Mouse (Mus musculus) kidney, embryonic 16.5 days (tissue): ENCODE measurements around the gene Chmp5. TPM values are rescaled to one million over a fixed set of nuclear protein-coding genes. Genes with fewer than 3 reads are reported as not detected.
"Not testable (repeated sequence)": the region's sequence is repeated elsewhere in the genome, so short reads cannot be mapped to it uniquely, and the experiment has no call there.

Source experiments
- ATAC-seq: fragments of 200-750 bp; cut with Nextera tagmentation; 2 replicates; pipeline ENCODE4 v1.8.0; 2017; ENCODE audit warnings: moderate TSS enrichment; ENCODE audit not compliant: low FRiP score, low TSS enrichment
- H3K27ac ChIP-seq: fragments of 300-500 bp; sonication (generic); 2 replicates; pipeline ENCODE4 v1.5.1; 2014; ENCODE audit warnings: low read length
- H3K27me3 ChIP-seq: fragments of 300-500 bp; sonication (generic); 2 replicates; pipeline ENCODE4 v1.6.1; 2014; ENCODE audit warnings: low read length, control low read depth, mixed read lengths; ENCODE audit not compliant: insufficient read depth
- H3K36me3 ChIP-seq: fragments of 300-500 bp; sonication (generic); 2 replicates; pipeline ENCODE4 v1.6.1; 2014; ENCODE audit warnings: low read length, control low read depth, mixed read lengths; ENCODE audit not compliant: insufficient read depth
- H3K4me1 ChIP-seq: fragments of 300-500 bp; sonication (generic); 2 replicates; pipeline ENCODE4 v1.6.1; 2014; ENCODE audit warnings: low read length, control low read depth, mixed read lengths; ENCODE audit not compliant: insufficient read depth
- H3K4me2 ChIP-seq: fragments of 300-500 bp; sonication (generic); replicated peaks from 2 replicates; pipeline ENCODE4 v1.6.1; 2014; ENCODE audit warnings: low read depth, low read length
- H3K4me3 ChIP-seq: fragments of 300-500 bp; sonication (generic); 2 replicates; pipeline ENCODE4 v1.5.1; 2014; ENCODE audit warnings: mild to moderate bottlenecking, low read length
- H3K9ac ChIP-seq: fragments of 300-500 bp; sonication (generic); replicated peaks from 2 replicates; pipeline ENCODE4 v1.6.1; 2014; ENCODE audit warnings: low read length
- H3K9me3 ChIP-seq: fragments of 300-500 bp; sonication (generic); 2 replicates; pipeline ENCODE4 v1.6.1; 2016; ENCODE audit warnings: low read length, control low read depth
- WGBS: fragments of 180-500 bp; shearing (Covaris S2); extraction: QIAGEN DNeasy Blood & Tissue Kit; methylation state at CpG from one replicate; pipeline ENCODE4 v1.1.7; 2014; 5-methylcytosine and 5-hydroxymethylcytosine counted together
- polyA plus RNA-seq: library from polyadenylated mRNA; unstranded; fragments of >200 nt; fragmentation: Nextera tagmentation; extraction: Ambion mirVana; gene quantifications from 2 replicates; pipeline ENCODE4 v1.2.1, GENCODE M21; 2015

The Chmp5 gene
- polyA plus RNA-seq, 1 experiment from 2014 or later: 123 TPM

DNA sequence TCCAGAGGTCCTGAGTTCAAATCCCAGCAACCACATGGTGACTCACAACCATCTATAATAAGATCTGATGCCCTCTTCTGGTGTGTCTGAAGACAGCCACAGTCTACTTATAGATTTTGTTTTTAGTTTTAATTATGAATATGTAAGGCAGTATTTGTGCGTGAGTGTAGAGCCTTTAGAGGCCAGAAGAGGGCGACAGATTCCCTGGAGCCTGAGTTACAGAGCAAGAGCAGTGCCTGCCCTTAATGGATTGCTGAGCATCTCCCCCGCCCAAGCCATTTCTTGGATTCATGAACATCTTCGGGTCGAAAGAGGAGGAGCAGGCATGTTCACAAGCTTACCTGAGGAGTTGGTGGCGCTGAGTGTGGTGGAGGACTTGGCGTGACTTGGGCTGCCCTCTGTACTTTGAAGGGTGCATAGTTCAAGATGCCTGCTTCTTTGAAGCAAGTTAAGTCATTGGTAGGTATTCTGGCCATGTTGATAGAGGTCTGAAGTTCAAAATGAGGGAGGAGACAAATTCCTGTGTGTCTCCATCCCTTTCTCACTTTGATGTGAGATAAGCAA is 31.5 kb upstream of the Chmp5 start:
- peaks cover 5% of the 10 kb centered on the region for H3K4me1 ChIP-seq
- WGBS: 88% methylated on average over 7 of the region's 7 CpGs
- no peak for ATAC-seq
- no peaks in the 10 kb centered on the region for H3K9me3 ChIP-seq
- no peak overlapping the region for H3K4me2 ChIP-seq
- H3K4me3 ChIP-seq: no peak overlapping the region
- no peak overlapping the region for H3K9ac ChIP-seq
- H3K27me3 ChIP-seq: no peaks in the 10 kb centered on the region
- H3K36me3 ChIP-seq: no peaks in the 10 kb centered on the region
- H3K27ac ChIP-seq: no peak overlapping the region

DNA sequence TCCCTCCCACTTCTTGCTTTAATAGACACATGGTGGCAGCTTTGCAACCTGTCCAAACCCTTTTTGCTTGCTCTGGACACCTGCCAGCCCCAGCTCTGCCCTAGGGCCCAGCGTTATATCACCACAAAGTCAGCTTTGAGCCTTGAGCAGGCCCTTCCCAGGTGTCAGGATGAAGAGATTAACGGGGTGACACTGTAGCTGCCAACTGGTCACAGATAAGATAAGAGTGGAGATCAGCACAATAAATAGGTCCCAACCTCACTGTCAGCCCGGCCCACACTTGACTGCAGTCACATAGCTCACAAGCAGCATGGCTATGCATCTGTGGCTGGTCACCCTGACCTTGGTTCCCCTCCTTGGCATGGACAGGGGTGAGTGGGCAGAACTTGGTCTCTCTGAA is 28.4 kb upstream of the Chmp5 start, which contains the start of gene Spink4:
Gene Spink4 (plus strand): TSS at position 268 of the 400 bp plus-strand sequence.
- Histone ChIP-seq H3K9me3 (no peaks in the 10 kb centered on the region), H3K4me3 (no peak within 1 kb of the TSS), H3K36me3 (no peaks in the 10 kb centered on the region), H3K27me3 (no peaks in the 10 kb centered on the region), H3K4me1 (peaks cover 8% of the 10 kb centered on the region), H3K27ac (no peak within 1 kb of the TSS), H3K4me2 (no peak within 1 kb of the TSS), H3K9ac (0 out of 2 replicates have a peak within 1 kb of the TSS, but pooled peaks have one; percentile 8)
- no peak for ATAC-seq
- WGBS: 37% methylated on average over 3 of the region's 3 CpGs

DNA sequence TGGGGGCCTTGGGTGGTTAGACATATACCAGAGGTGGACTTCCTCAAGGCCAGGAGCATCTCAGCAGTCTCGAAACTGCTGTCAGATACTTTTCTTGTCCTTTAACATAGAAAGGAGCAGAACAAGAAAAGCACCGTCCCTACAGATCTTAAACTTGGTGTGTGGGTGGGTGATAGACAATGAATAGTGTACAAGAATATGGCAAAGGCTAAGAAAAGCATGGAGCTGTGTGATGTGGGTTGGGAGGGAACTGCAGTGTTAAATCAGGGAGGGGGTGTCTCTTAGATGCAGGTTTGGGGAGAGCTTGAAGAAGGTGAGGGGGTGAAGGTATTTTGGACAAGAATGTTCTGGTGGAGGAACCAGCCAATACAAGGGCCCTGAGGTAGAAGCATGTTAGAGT is 27.6 kb upstream of the Chmp5 start:
- H3K9ac ChIP-seq: no peak overlapping the region
- ATAC-seq: no peak
- H3K27me3 ChIP-seq: no peaks in the 10 kb centered on the region
- no peak overlapping the region for H3K4me3 ChIP-seq
- H3K4me1 ChIP-seq: peaks cover 9% of the 10 kb centered on the region
- H3K27ac ChIP-seq: no peak overlapping the region
- H3K4me2 ChIP-seq: no peak overlapping the region
- WGBS: 73% methylated on average over 2 of the region's 2 CpGs
- no peaks in the 10 kb centered on the region for H3K9me3 ChIP-seq
- no peaks in the 10 kb centered on the region for H3K36me3 ChIP-seq

DNA sequence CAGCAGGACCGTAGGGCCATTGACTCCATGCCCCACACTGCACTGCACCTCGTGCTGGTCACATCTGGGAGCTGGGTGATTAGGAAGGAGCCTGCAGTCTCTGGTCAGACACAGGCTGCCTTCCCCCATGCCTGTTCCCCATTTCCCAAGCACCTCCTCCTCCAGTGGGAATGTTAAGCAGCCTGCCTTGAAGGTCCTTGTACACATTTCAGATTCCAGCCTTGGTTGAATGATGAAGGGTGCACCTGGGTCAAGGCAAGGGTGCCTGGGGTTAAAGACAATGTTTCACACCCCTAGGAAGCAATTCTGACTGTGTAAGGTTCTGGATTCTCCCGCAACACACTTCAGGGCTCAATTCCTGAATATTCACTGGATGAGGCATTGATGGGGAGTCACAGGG is 26.9 kb upstream of the Chmp5 start:
- Histone ChIP-seq H3K36me3 (no peaks in the 10 kb centered on the region), H3K9me3 (no peaks in the 10 kb centered on the region), H3K27me3 (no peaks in the 10 kb centered on the region), H3K9ac (no peak overlapping the region), H3K4me1 (0 out of 2 replicates have a peak, but pooled peaks cover 5% of the 10 kb centered on the region), H3K4me2 (no peak overlapping the region), H3K27ac (no peak overlapping the region), H3K4me3 (no peak overlapping the region)
- WGBS: 74% methylated on average over 3 of the region's 3 CpGs
- no peak for ATAC-seq

DNA sequence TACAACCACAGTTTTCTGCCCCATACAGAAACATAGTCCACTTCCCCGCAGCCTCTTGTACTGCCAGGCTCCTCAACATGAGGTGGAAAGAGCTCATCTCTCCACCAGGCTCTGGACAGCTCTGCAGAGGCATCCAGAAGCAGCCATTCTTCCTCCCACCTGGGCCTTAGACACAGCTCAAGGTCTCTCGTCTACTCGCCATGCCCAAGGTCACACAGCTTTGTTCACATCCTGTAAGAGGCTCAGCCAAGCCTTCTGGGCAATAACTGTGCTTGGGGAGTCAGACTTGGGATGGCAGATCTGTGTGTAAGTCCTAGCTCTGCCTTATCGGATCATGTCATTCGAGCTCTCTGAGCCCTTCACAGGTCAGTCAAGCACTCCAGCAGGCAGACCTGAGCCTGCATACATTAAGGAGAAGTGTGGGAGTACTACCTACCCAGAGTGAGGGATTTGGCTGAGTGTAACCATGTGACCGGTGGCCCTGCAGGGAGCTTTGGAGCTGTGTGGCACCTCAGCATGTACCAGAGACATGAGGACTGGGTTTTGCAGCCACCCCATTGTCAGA is 25.0 kb upstream of the Chmp5 start:
- Histone ChIP-seq H3K27me3 (no peaks in the 10 kb centered on the region), H3K4me2 (no peak overlapping the region), H3K4me1 (0 out of 2 replicates have a peak, but pooled peaks cover 5% of the 10 kb centered on the region), H3K27ac (peak overlapping the region; percentile 76), H3K9me3 (no peaks in the 10 kb centered on the region), H3K4me3 (no peak overlapping the region), H3K9ac (0 out of 2 replicates have a peak overlapping the region, but pooled peaks have one; percentile 11), H3K36me3 (no peaks in the 10 kb centered on the region)
- ATAC-seq: peak; percentile 84
- WGBS: 50% methylated on average over 6 of the region's 6 CpGs

DNA sequence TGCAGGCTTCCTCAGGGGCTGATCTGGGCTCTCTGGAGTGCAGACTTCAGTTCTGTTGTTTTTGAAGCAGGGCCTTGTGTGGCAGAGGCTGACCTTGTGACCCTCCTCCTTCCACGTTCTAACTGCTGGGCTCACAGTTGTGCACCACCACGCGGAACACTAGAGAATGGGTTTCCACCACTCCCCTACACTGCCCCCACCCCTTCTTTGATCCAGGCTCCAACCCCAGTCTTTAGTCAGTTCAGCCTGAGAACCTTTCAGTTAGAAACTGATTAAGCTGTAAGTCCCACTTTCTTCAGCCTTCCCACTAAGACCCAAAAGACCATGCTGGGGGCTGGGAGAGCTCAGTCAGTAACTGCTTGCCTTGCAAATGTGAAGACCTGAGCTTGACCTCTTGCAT is 22.6 kb upstream of the Chmp5 start:
- WGBS: 44% methylated on average over 3 of the region's 3 CpGs
- H3K36me3 ChIP-seq: no peaks in the 10 kb centered on the region
- no peak overlapping the region for H3K4me2 ChIP-seq
- no peak overlapping the region for H3K4me3 ChIP-seq
- H3K27me3 ChIP-seq: no peaks in the 10 kb centered on the region
- ATAC-seq: peak; percentile 39; the same call in 1 of the 2 replicates
- peak overlapping the region; percentile 4; the same call in 1 of the 2 replicates for H3K27ac ChIP-seq
- H3K4me1 ChIP-seq: peaks cover 11% of the 10 kb centered on the region
- no peaks in the 10 kb centered on the region for H3K9me3 ChIP-seq
- no peak overlapping the region for H3K9ac ChIP-seq

DNA sequence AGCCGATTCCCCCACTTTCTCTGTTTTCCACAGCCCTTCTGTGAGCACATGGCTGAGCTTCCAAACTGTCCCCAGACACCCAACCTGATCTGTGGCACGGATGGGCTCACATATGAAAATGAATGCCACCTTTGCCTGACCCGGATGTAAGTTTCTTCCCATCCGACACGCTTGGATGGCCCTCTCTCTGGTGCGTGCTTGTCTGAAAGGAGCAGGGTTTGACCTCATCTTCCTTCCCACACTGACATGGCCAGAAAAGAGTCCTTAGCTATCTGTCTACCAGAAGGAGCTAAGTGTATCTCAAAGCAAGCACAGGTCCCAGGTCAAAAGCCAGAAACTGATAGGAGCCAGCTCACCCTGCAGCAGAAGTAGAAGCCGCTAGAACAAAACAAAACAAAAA is 19.2 kb upstream of the Chmp5 start:
- H3K9me3 ChIP-seq: no peaks in the 10 kb centered on the region
- H3K27me3 ChIP-seq: no peaks in the 10 kb centered on the region
- ATAC-seq: no peak
- H3K36me3 ChIP-seq: peaks cover 16% of the 10 kb centered on the region
- H3K4me2 ChIP-seq: no peak overlapping the region
- H3K4me3 ChIP-seq: no peak overlapping the region
- 0 out of 2 replicates have a peak overlapping the region, but pooled peaks have one; percentile 17 for H3K27ac ChIP-seq
- 43% methylated on average over 7 of the region's 7 CpGs for WGBS
- H3K9ac ChIP-seq: no peak overlapping the region
- H3K4me1 ChIP-seq: peaks cover 8% of the 10 kb centered on the region

DNA sequence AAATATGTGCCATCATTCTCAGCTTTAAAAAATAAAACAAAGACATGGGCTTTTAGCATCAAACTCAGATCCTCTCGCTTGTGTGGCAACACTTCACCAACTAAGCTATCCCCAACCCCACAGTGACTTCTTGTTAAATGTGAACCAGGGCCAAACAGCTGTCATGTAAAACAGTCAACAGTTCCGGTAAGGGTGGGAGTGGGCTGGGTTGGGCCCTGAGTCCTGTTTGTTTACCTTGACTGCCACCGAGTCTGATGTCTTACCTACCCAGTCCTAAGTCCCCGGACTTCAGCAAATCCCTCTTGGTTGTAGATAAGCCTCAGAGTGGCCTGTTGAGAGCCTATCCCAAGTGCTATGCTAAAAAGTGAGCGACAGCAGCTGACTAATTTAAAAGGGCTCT is 14.5 kb upstream of the Chmp5 start:
- ATAC-seq: no peak
- no peak overlapping the region for H3K27ac ChIP-seq
- no peak overlapping the region for H3K4me2 ChIP-seq
- peaks cover 49% of the 10 kb centered on the region for H3K36me3 ChIP-seq
- H3K9me3 ChIP-seq: no peaks in the 10 kb centered on the region
- peaks cover 5% of the 10 kb centered on the region for H3K4me1 ChIP-seq
- WGBS: 87% methylated on average over 5 of the region's 5 CpGs
- H3K4me3 ChIP-seq: no peak overlapping the region
- no peak overlapping the region for H3K9ac ChIP-seq
- H3K27me3 ChIP-seq: no peaks in the 10 kb centered on the region

DNA sequence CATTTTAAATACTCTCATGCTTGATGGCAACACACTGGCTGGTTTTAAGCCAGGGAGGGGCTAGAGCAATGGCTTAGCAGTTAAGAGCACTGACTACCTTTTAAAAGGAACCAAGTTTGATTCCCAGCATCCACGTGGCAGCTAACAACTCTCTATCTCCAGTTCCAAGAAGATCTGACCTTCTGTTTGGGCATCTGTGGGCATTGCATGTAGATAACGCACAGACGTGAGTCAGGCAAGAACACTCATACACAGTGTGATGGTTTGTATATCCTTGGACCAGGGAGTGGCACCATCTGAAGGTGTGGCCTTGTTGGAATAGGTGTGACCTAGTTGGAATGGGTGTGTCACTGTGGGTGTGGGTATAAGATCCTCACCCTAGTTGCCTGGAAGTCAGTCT is 13.8 kb upstream of the Chmp5 start:
- H3K4me3 ChIP-seq, H3K9ac ChIP-seq, H3K4me2 ChIP-seq, H3K9me3 ChIP-seq, H3K4me1 ChIP-seq, ATAC-seq, H3K27me3 ChIP-seq, H3K27ac ChIP-seq: not testable (repeated sequence)
- H3K36me3 ChIP-seq: peaks cover 56% of the 10 kb centered on the region
- 92% methylated on average over 3 of the region's 3 CpGs for WGBS

DNA sequence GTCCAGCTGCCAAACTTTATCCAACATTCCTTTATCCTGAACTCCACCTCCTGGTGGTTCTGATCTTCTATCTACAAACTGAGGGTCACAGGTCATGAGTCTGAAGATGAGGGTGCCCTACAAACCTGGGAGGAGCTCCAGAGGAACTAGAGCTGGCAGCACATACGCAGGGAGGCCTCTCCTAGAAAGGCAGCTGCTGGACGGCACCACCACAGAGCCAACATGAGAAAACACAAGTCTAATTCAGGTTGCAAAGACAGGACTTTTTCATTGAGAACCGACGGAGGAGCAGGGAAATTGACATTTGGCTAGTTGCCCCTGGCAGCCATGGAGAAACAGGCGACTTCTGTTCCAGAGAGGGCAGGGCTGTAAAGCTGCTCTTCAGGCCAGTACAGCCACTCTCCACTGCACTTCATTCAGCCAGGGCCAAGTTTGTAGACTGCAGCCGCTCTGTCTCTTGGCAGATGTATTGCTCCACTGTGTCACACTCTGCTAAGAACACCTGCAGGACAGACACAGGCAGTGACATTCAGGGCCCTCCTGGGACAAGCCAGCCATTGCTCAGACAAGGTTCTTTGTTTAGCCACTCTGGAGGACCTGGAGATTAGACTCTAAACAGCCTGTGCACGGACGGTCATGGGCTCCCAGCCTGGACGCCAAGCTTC is 11.9 kb upstream of the Chmp5 start:
- H3K27ac ChIP-seq: no peak overlapping the region
- H3K4me3 ChIP-seq: no peak overlapping the region
- no peak overlapping the region for H3K4me2 ChIP-seq
- H3K36me3 ChIP-seq: peaks cover 75% of the 10 kb centered on the region
- H3K4me1 ChIP-seq: no peaks in the 10 kb centered on the region
- no peak for ATAC-seq
- H3K9me3 ChIP-seq: 0 out of 2 replicates have a peak, but pooled peaks cover 9% of the 10 kb centered on the region
- no peak overlapping the region for H3K9ac ChIP-seq
- WGBS: 82% methylated on average over 9 of the region's 9 CpGs
- no peaks in the 10 kb centered on the region for H3K27me3 ChIP-seq
